Mouse (Mus musculus) lung, postnatal 0 days (tissue): Measurements from ENCODE around the gene Nme4. TPM values are rescaled to one million over a fixed set of nuclear protein-coding genes. Genes with fewer than 3 reads are reported as not detected.
A peak's percentile ranks its signal among the peaks of the same experiment; 100 is the strongest.

Experiments used
- ATAC-seq: fragments of 200-750 bp; cut with Nextera tagmentation; 2 replicates; pipeline ENCODE4 v1.8.0; 2017; ENCODE audit warnings: moderate library complexity
- DNase-seq: peaks from one replicate; pipeline ENCODE4 v3.0.0-alpha.2; 2016; ENCODE audit warnings: low spot score
- H3K27ac ChIP-seq: fragments of 300-500 bp; sonication (generic); 2 replicates; pipeline ENCODE4 v1.5.1; 2014; ENCODE audit warnings: antibody characterized with exemption, mild to moderate bottlenecking, low read length, mixed read lengths
- H3K27me3 ChIP-seq: fragments of 300-500 bp; sonication (generic); replicated peaks from 2 replicates; pipeline ENCODE4 v1.6.1; 2014; ENCODE audit warnings: low read length, mixed read lengths; ENCODE audit not compliant: insufficient read depth
- H3K36me3 ChIP-seq: fragments of 300-500 bp; sonication (generic); 2 replicates; pipeline ENCODE4 v1.6.1; 2014; ENCODE audit warnings: low read length, mixed read lengths; ENCODE audit not compliant: insufficient read depth
- H3K4me1 ChIP-seq: fragments of 300-500 bp; sonication (generic); 2 replicates; pipeline ENCODE4 v1.6.1; 2014; ENCODE audit warnings: antibody characterized with exemption, low read depth, low read length, mixed read lengths; ENCODE audit not compliant: insufficient read depth
- H3K4me2 ChIP-seq: fragments of 300-500 bp; sonication (generic); replicated peaks from 2 replicates; pipeline ENCODE4 v1.6.1; 2014; ENCODE audit warnings: low read depth, mild to moderate bottlenecking, low read length, moderate library complexity, mixed read lengths
- H3K4me3 ChIP-seq: fragments of 300-500 bp; sonication (generic); 2 replicates; pipeline ENCODE4 v1.5.1; 2014; ENCODE audit warnings: low read depth, low read length
- H3K9ac ChIP-seq: fragments of 300-500 bp; sonication (generic); replicated peaks from 2 replicates; pipeline ENCODE4 v1.6.1; 2014; ENCODE audit warnings: low read depth, mild to moderate bottlenecking
- H3K9me3 ChIP-seq: fragments of 300-500 bp; sonication (generic); 2 replicates; pipeline ENCODE4 v1.6.1; 2016; ENCODE audit warnings: low read length, mixed read lengths
- CTCF ChIP-seq: IDR thresholded peaks from 2 replicates; pipeline ENCODE4 v1.5.1; 2016; ENCODE audit warnings: antibody characterized with exemption, mild to moderate bottlenecking
- EP300 ChIP-seq: IDR thresholded peaks from 2 replicates; pipeline ENCODE4 v1.6.1; 2016; ENCODE audit warnings: antibody characterized with exemption, mild to moderate bottlenecking, control low read depth
- WGBS: fragments of 180-500 bp; shearing (Covaris S2); extraction: QIAGEN DNeasy Blood & Tissue Kit; methylation state at CpG from one replicate; pipeline ENCODE4 v1.1.7; 2014; 5-methylcytosine and 5-hydroxymethylcytosine counted together
- polyA plus RNA-seq: library from polyadenylated mRNA; unstranded; fragments of >200 nt; fragmentation: Nextera tagmentation; extraction: Ambion mirVana; gene quantifications from 2 replicates; pipeline ENCODE4 v1.2.1, GENCODE M21; 2015

The Nme4 gene
- polyA plus RNA-seq, 1 experiment from 2014 or later, result 9.2 TPM

GRCm38 (mm10) chr17:26046253-26046997 is 49.0 kb downstream of the Nme4 start:
- 50% methylated on average over 10 of the region's 10 CpGs for WGBS
- DNase-seq (peak; percentile 56), ATAC-seq (peak; percentile 56)
- no peak overlapping the region for H3K4me3 ChIP-seq
- H3K36me3 ChIP-seq, result no peaks in the 10 kb centered on the region
- H3K9me3 ChIP-seq, result no peaks in the 10 kb centered on the region
- peaks cover 10% of the 10 kb centered on the region; the same call in 1 of the 2 replicates for H3K4me1 ChIP-seq
- H3K27me3 ChIP-seq, result no peaks in the 10 kb centered on the region
- no peak for TF ChIP-seq CTCF
- TF ChIP-seq EP300, result no peak
- no peak overlapping the region for H3K27ac ChIP-seq
- H3K9ac ChIP-seq, result no peak overlapping the region
- no peak overlapping the region for H3K4me2 ChIP-seq

GRCm38 (mm10) chr17:26045285-26045684 is 50.1 kb downstream of the Nme4 start:
- no peak overlapping the region for H3K4me2 ChIP-seq
- DNase-seq (peak; percentile 68), ATAC-seq (peak; percentile 34; the same call in 1 of the 2 replicates)
- no peak overlapping the region for H3K4me3 ChIP-seq
- no peaks in the 10 kb centered on the region for H3K36me3 ChIP-seq
- no peaks in the 10 kb centered on the region for H3K9me3 ChIP-seq
- no peaks in the 10 kb centered on the region for H3K27me3 ChIP-seq
- H3K27ac ChIP-seq, result 0 out of 2 replicates have a peak overlapping the region, but pooled peaks have one; percentile 2
- TF ChIP-seq CTCF, result no peak
- TF ChIP-seq EP300, result no peak
- peaks cover 10% of the 10 kb centered on the region; the same call in 1 of the 2 replicates for H3K4me1 ChIP-seq
- no peak overlapping the region for H3K9ac ChIP-seq
- WGBS, result 20% methylated on average over 4 of the region's 4 CpGs

- ATAC-seq, result peak; percentile 65
- DNase-seq, result peak; percentile 58
- Histone ChIP-seq H3K27me3 (no peaks in the 10 kb centered on the region), H3K9ac (no peak overlapping the region), H3K4me1 (peaks cover 10% of the 10 kb centered on the region; the same call in 1 of the 2 replicates), H3K27ac (peak overlapping the region; percentile 32; the same call in 1 of the 2 replicates), H3K9me3 (no peaks in the 10 kb centered on the region), H3K4me2 (no peak overlapping the region), H3K36me3 (no peaks in the 10 kb centered on the region), H3K4me3 (no peak overlapping the region)
- TF ChIP-seq EP300 (no peak), CTCF (peak; percentile 43)
- WGBS, result 27% methylated on average over 5 of the region's 5 CpGs
Observed at GRCm38 (mm10) chr17:26043249-26043636, 52.2 kb downstream of the Nme4 start.

- TF ChIP-seq EP300, result no peak
- no peak for TF ChIP-seq CTCF
- no peak for ATAC-seq
- no peaks in the 10 kb centered on the region for H3K36me3 ChIP-seq
- H3K4me1 ChIP-seq, result peaks cover 10% of the 10 kb centered on the region; the same call in 1 of the 2 replicates
- H3K4me2 ChIP-seq, result no peak overlapping the region
- no peak for DNase-seq
- 80% methylated on average over 12 of the region's 13 CpGs for WGBS
- H3K9ac ChIP-seq, result no peak overlapping the region
- no peaks in the 10 kb centered on the region for H3K9me3 ChIP-seq
- H3K27me3 ChIP-seq, result no peaks in the 10 kb centered on the region
- H3K27ac ChIP-seq, result peak overlapping the region; percentile 32; the same call in 1 of the 2 replicates
- H3K4me3 ChIP-seq, result no peak overlapping the region
Observed at GRCm38 (mm10) chr17:26042599-26043248, 52.7 kb downstream of the Nme4 start.

Other genes starting within 250 kb of the Nme4 start
- 5.6 and 5.8 TPM in 2 replicates for gene Wdr90, start 234.1 kb downstream of the Nme4 start, polyA plus RNA-seq
- 16.5 and 19.5 TPM in 2 replicates for gene Mcrip2, start 226.8 kb downstream of the Nme4 start, polyA plus RNA-seq
- 48.7 and 50.7 TPM in 2 replicates for gene Mettl26, start 220.5 kb downstream of the Nme4 start, polyA plus RNA-seq
- gene Wfikkn1, start 214.7 kb downstream of the Nme4 start, polyA plus RNA-seq, result 0.24 and 0.26 TPM in 2 replicates
- 19.3 and 21.7 TPM in 2 replicates for gene Rab40c, start 175.9 kb downstream of the Nme4 start, polyA plus RNA-seq
- 36.9 and 37.5 TPM in 2 replicates for gene Pigq, start 150.7 kb downstream of the Nme4 start, polyA plus RNA-seq
- gene Nhlrc4, start 150.6 kb downstream of the Nme4 start, polyA plus RNA-seq, result 4.5 and 4.9 TPM in 2 replicates
- gene A930017K11Rik, start 143.0 kb downstream of the Nme4 start, polyA plus RNA-seq, result not detected in 2 replicates
- 12.7 and 13.9 TPM in 2 replicates for gene Capn15, start 109.8 kb downstream of the Nme4 start, polyA plus RNA-seq
- 7.2 and 9.3 TPM in 2 replicates for gene Rab11fip3, start 26.0 kb downstream of the Nme4 start, polyA plus RNA-seq
- 18.7 and 23.8 TPM in 2 replicates for gene Decr2, start 5.3 kb downstream of the Nme4 start, polyA plus RNA-seq
- gene Tmem8, start 17.7 kb upstream of the Nme4 start, polyA plus RNA-seq, result 7.9 and 9.1 TPM in 2 replicates
- 109 and 110 TPM in 2 replicates for gene Mrpl28, start 27.9 kb upstream of the Nme4 start, polyA plus RNA-seq
- gene Axin1, start 43.1 kb upstream of the Nme4 start, polyA plus RNA-seq, result 10.2 and 10.5 TPM in 2 replicates
- gene Pdia2, start 103.5 kb upstream of the Nme4 start, polyA plus RNA-seq, result 0.40 and 0.49 TPM in 2 replicates
- 11.8 and 12.0 TPM in 2 replicates for gene Rgs11, start 107.3 kb upstream of the Nme4 start, polyA plus RNA-seq
- gene Arhgdig, start 112.2 kb upstream of the Nme4 start, polyA plus RNA-seq, result 22.9 and 23.8 TPM in 2 replicates
- gene Fam234a, start 148.6 kb upstream of the Nme4 start, polyA plus RNA-seq, result 71.2 and 71.8 TPM in 2 replicates
- gene Luc7l, start 157.3 kb upstream of the Nme4 start, polyA plus RNA-seq, result 42.2 and 46.6 TPM in 2 replicates